Mouse (Mus musculus) megakaryocyte, embryonic 14.5 days (primary cell): Measurements from ENCODE around the gene Lamc1.

Source experiments
- FLI1 ChIP-seq: IDR thresholded peaks from 2 replicates; pipeline ENCODE4 v1.6.1; 2012; ENCODE audit warnings: low read length, inconsistent platforms, mixed read lengths
- GATA1 ChIP-seq: IDR thresholded peaks from 3 replicates; pipeline ENCODE4 v1.6.1; 2012; ENCODE audit warnings: mixed read lengths, low read length, inconsistent platforms, borderline replicate concordance

DNA sequence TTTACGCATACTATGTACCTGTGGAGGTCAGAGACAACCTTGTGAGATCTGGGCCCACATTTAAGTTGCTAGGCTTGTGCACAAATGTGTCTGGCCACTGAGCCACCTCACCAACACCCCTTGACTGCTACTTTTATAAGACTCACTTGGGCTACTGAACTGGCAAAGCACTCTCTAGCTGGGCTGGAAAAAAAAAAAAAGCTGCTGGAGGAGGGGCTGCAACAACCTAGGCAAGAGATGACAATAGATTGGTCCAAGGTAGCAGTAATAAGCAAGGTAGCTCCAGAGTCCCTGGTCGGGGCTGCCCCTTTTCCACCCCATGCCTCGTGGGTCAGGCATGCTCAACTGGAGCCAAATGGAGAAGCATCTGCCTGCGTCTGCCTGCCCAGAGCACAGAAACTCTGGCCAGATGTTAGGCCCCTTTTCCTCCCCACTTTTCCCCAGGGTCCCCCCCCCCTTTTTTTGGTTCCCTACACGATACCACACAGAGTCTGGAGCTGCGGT lies 63.7 kb downstream of the Lamc1 start:
- no peak for TF ChIP-seq GATA1
- no peak for TF ChIP-seq FLI1
